Mouse (Mus musculus) heart, adult 9 months (tissue): ENCODE data around the gene Dennd1a.
A peak's percentile ranks its signal among the peaks of the same experiment; 100 is the strongest.

Source experiments
- DNase-seq, 2 experiments: peaks; one replicate each; pipeline ENCODE4 v3.0.0; 2022; ENCODE audit warnings: low spot score in 2 of 2

The Dennd1a gene

DNA sequence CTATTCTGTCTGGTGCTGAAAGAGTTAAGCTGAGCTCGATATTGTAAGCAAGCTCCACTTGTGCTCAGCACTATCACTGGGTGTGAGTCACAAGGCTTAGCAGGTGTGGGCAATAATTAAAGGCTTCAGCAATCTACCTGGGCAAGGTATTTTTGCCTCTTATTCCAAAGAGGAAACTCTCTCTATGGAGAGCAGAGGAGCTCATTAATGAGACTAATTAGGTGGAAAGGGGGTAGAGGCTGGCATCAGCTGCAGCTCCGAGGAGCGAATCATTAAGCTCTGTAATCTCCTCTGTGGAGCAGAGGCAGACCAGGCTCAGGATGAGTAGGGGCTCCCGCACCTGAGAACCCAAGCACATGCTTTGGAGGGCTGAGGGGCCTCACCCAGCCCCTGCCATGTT, 407.5 kb downstream of the Dennd1a start:
- DNase-seq, result no peak

DNA sequence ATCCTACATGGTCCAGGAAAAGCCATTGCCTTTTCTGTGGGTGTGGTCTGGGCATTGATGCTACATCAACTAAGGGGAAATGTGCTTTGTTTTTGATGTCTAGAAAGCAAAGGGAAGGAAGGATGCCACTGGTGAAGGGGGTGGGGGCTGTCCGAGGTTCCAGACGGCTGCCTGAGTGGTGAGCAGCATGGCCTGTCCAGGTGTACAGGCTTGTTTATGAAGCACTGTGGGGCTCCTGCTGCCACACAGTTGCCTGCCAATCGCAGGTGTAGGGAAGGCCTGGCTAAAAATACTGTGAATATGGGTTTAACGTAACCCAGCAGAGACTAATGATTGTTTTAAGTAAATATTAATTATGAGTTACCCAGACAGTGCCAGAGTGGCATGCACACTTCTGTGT, 414.4 kb downstream of the Dennd1a start:
- DNase-seq, result no peak

DNA sequence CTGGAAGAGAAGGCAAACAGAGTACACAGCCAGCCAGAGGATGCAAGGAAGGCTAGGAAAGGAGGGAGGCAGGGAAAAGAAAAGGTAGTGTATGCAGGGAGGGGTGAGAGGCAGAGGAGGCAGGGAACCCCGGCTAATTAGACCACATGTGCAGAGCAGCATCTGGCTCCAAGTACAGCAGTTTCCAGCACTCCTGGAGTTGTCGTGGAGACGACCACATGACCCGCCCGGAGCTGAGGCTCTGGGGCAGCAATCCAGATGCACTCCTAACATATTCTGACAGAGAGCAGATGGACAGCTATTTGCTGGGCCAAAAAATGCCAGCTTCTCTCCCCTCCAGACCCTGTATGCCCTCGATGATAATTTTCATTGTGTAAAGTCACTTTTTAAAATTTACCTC, 417.6 kb downstream of the Dennd1a start:
- no peak for DNase-seq

DNA sequence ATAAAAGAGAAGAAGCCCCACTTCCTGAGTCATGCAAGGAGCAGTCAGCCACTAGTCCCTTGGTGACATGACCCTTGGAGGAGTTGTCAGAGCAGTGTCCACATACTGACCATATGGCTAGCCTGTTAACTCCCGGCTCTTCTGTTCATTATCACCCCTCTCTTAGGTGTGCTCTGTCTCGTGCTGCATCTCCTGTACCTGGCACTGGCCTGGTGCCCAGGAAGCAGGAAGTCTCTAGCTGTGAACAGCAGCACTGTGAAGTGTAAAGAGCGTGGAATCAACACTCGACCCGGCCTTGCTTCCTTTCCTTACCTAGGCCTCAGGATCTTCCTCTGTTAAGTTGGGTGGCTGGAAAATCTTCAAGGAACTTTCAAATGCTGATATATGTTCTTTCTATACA, 419.8 kb downstream of the Dennd1a start:
- DNase-seq, result no peak

GRCm38 (mm10) chr2:37857472-37857871, 429.7 kb downstream of the Dennd1a start:
- DNase-seq, result peak; percentile 3

DNA sequence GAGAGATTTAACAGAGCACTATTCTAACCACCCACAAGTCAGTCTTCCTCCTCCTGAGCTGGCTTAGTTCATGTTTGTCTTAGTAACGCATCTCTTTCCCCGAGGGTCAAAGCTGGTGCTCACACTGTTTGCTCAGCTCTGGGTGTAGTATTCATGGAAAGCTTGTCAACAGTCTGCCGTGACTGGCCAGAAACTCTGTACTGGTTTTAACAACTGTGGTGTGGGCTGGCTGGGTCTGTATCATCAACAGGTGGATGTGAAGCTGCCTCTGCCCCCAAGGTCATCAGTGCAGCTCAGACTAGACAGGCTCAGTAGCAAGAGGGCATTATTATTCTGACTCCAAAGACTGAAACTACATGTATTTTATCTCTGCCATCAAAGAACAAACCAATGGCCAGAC, 430.2 kb downstream of the Dennd1a start:
- no peak for DNase-seq

DNA sequence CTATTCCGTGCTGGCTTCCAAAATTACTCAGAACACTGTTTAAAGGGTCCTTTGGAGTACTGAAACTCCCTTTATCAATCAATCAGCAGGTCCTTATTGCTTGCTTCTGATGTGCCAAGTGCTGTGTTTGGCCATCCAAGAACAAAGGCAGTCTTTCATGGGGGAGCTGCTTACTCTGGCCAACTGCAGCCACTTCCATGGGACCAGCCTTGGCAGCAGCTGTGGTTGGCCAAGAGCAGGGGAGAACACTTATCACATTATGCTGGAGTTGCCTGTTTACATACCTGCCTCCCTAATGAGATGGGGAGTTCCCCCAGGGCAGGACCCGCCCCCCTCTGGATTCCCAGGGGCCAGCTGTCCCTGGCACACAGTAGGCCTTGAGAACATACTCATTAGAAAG, 432.0 kb downstream of the Dennd1a start:
- no peak for DNase-seq

DNA sequence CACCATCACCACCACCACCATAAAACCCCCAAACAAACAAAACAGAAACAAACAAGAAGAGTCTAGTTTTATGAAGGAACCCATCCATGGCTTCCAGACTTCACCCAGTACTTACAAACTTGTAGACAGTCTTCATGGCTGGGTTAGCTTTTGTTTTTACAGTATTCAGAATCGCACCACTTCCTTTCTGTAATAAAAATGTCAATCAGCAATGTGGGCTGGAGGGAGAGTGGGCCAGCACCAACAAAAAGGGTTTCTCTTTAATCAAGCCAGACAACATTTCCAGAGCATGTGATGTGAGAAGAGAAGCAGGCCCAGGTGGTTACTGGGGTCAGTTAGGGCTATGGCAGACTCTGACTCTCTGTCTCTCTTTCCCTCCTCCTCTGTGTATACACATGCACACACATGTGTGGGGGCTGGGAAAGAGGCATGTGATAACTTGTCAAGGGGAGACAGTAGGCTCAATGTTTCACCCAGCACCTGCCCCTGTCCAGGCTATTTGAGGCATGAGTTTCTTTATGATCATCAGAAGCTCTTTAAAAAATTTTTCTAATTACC, 433.2 kb downstream of the Dennd1a start:
- DNase-seq, result no peak

- no peak for DNase-seq
These were observed 436.6 kb downstream of the Dennd1a start for GRCm38 (mm10) chr2:37850626-37851025.

DNA sequence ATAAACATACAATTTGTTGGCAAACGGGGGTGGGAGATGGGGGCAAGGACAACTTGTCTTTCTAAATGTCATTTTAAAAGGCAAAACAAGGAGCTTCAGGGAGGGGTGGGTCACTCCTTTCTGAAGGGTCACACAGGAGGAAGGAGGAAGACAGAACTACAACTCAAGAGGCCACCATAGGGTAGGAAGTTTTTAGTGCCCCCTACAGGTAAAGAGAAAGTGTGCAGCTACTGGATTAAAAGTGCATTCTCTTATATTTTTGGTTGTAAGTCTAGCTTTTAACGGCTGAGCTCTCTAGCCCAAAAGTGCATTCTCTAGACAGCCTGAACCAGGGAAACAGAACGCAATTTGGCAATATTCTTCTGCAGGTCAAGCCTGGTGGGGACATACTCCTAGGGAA, 437.8 kb downstream of the Dennd1a start:
- DNase-seq, result no peak

GRCm38 (mm10) chr2:37842719-37843118, 444.5 kb downstream of the Dennd1a start:
- no peak for DNase-seq

- DNase-seq, result no peak
These were observed 445.0 kb downstream of the Dennd1a start for GRCm38 (mm10) chr2:37842151-37842569.

DNA sequence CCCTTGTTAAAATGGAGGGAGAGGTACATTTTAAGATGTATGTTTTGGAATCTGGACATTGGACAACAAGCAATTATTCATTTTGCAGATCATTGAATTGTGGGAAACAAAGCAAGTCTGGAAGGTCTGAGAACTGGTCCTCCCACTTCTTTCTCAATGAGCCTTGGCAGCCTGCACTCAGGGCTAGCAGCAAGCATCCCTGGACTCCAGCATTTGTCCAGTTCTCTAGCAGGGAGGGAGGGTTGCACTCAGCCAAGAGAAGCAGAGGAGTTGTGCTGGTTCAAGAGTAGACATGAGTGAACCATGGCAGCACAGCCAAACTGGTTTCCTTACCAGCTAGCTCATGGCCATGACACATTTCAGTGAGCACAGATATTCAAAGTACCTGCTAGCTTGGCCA, 447.3 kb downstream of the Dennd1a start:
- DNase-seq, result no peak

GRCm38 (mm10) chr2:37838202-37838984, 448.8 kb downstream of the Dennd1a start:
- no peak for DNase-seq

- no peak for DNase-seq
These were observed 449.6 kb downstream of the Dennd1a start for GRCm38 (mm10) chr2:37837542-37837941.

DNA sequence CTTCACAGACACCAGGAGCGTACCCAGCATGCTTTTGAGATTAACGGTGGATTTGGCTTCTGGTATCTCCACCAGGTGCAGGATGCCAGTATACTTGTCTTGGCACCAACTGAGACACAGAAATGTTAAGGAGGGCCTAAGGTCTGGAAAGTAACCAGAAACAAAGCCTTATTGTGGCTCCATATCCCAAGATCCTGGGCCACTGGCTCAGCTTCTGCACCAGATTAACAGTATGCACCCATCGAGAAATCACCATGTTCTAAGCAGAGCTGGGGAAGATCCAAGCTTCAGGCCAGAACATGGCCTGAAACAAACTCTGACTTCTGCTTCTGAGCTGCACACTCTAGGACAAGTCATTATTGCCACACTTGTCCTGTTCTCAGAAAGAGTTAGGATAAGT, 450.3 kb downstream of the Dennd1a start:
- no peak for DNase-seq

GRCm38 (mm10) chr2:37832253-37832652, 454.9 kb downstream of the Dennd1a start:
- no peak for DNase-seq

GRCm38 (mm10) chr2:37829758-37830275, 457.4 kb downstream of the Dennd1a start:
- no peak for DNase-seq

- DNase-seq, result no peak
These were observed 463.4 kb downstream of the Dennd1a start for GRCm38 (mm10) chr2:37823826-37824225.

DNA sequence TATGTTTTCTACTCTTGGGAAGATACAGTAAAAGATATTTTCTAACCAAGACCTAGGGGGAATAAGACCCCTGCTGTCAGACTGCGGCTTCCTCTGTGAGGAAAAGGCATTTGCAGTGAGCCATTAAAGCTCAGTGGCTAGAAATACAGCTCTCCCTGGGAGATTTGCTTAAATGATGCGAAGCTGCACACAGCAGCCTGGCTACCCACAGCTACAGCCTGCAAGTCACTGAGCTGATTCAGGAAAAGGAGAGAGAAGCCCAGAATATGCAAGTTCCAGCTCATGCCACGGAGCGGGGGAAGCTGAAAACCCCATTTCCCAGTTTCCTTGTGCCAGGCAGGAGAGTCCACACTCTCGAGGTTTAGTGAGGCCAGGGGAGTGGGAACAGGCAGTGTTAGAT, 465.1 kb downstream of the Dennd1a start:
- no peak for DNase-seq

DNA sequence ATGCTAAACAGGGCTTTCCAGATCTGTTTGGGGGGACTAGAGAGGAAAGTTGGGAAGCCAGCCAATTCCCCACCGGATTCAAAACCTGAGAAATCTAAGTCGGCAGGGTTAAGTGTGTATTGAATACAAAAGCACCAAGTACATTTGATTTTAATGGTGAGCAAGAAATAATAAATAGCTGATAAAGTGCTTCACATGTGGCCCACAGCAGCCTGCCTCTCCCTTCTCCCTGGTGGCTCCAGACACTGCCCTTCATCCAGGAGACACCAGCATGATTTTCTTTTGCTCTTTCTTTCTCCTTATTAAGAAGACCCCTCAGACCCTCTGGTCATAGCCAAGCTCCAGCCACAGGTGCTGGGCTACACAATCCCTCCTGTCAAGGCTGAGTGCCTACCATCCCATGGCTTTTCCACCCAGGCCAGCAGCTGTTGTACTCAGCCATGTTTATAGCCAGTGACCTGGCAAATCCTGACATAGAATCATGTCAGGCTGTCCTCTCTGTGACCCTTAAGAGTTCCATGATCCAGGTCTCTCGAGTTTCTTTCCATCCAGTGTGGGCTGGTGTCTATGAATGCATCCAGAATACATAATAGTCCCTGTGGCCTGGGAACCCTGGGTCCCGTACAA, 467.6 kb downstream of the Dennd1a start:
- no peak for DNase-seq

DNA sequence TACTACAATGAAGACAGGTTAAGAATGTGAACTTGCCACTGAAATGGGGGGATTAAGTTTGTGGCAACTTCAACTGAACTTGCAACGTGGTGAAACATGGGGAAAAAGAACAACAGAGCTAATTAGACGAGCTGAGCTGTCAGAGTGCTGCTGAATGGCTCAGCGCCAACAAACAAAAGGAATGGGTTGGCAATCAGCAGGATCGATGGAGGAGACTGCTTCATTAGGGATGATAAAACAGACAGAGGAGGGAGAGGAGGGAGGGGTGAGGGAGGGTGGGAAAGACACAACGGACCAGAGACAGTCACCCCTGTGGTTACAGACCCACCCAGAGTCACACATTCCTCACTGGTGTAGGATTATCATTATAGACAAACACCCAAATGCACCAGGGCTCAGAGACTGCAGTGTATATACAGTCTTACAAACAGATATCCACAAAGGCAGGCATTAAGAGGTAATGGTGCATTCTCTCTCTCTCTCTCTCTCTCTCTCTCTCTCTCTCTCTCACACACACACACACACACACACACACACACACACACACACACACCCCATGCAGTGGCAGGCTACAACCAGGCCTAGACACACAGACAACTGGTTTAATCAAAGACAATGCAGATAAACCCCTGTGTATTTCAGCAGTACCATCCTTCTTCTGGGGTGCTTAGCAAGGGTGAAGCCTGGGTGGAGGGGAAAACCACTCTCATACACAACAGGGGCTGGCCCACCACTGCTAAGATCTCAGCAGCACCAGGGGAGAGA, 468.2 kb downstream of the Dennd1a start:
- DNase-seq, result no peak
